Mouse (Mus musculus): ENCODE data around the gene Luzp2.
"Not testable (repeated sequence)": the region's sequence is repeated elsewhere in the genome, so short reads cannot be mapped to it uniquely, and the experiment has no call there.

Gene Luzp2

DNA sequence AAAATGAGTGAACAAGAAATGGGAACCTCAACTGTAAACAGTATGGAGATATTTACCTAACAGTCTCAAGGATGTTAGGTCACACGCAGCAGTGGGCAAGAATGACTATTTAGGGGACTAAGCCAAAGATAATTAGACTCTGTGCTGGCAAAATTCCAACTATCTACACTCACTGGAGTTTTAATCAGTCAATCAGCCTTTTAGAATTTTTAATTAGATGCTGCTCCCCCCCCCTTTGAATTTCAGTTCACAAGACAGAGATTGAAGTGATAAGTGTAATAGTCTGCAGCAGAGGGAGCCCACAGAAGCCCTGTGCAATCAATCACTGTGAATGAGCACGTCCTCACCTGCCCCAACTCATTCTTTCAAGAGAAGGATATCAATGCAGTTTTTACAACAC lies 165.1 kb downstream of the Luzp2 start:
- no peak for DNase-seq (ENCODE audit: low read depth, low spot score)

DNA sequence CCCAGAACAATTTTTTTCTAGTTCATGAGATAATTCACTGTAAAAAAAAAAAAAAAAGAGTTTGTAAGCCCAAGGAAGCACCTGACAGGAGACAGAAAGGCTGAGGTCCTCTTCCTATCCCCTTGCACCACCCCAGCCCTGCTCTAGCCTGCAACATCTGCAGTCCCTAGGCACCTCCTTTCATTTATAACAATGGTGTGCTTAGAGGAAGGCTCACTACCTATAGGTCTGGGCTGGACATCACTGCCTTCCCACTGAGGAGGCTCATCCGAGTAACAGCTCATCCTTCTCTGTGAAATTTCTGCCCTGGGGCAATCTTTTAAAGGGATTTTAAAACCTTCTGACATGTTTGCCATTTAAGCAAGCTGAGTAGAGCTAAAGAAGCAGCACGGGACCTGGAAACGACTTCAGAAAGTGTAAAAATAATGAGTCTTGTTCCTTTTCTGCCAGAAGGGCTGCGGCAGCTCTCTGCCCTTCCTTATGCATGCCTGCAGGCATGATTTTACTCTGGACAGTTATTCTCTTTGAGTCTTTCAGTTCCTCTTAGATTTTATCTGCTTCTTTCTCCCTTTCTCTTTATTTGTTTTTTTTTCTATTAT lies 174.0 kb downstream of the Luzp2 start:
- DNase-seq (ENCODE audit: low read depth, low spot score) = peak; percentile 16

DNA sequence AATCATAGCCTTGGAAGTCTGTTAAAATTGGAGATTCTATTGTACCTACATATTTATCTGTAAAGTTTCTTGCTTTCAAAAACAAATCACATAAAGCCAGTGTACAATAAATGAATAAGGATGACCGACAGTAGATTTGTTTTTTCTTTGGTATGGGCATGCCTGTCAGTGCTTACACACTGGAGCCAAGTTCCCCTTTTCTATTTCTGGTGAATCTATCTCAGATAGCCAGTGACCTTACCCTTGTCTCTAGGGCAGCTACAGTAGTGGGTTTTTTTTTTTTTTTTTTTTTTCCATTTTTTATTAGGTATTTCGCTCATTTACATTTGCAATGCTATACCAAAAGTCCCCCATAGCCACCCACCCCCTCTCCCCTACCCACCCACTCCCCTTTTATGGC lies 298.6 kb downstream of the Luzp2 start:
- not testable (repeated sequence) for DNase-seq (ENCODE audit: low read depth, low spot score)

DNA sequence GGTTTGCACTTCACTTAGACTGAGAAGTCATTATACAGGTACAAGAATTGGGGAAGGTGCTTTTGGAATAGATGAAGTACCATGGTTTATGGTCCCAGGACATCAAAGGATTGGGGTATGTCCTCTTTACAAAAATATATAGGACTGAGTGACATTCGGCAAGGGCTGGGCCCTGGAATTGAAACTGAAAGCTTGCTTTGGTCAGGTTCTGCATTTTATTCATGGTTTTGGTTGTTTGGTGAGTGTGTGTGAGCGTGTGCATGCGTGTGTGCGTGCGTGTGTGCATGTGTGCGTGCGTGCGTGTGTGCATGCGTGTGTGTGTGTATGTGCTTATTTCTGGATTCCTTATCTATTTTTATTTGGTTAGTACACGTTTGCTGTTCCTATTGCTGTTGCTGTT lies 353.6 kb downstream of the Luzp2 start:
- DNase-seq (ENCODE audit: low read depth, low spot score) = no peak

DNA sequence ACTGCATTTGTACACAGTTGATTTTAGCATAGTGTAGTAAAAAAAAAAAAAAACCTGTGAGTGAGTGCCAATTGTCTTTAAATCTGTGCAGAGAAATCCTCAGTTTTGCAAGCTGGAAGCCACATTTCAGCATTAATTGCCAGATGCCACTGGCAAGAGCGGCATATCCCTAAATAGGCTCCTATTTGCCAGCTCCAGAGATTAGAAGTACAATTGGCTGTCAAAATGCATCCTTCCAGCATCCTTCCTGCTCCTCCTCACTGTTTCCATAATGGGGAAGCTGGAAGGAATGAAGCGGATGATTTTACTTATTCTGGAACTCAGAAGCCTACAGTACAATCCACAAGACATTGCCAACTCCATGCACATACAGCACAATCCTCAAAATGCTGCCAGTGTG lies 354.2 kb downstream of the Luzp2 start:
- DNase-seq (ENCODE audit: low read depth, low spot score) = peak; percentile 83

DNA sequence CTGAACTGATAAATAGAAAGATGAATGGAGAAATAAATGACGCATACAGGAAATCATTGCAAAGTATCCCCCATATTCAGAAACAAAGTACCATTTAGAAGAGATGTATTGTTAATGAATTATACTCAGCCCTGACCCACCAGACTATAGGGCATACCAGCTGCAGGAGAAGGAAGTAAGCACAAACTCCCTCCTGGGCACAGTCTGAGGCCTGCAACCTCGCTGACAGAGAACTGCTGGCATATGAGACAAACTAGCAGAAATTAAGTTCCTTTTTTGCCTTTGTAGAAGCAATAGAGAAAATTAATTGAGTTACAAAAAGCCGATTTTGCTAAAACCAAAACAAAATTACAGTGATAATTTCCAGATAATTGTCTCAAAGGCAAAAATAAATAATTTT lies 355.4 kb downstream of the Luzp2 start:
- DNase-seq (ENCODE audit: low read depth, low spot score) = no peak

DNA sequence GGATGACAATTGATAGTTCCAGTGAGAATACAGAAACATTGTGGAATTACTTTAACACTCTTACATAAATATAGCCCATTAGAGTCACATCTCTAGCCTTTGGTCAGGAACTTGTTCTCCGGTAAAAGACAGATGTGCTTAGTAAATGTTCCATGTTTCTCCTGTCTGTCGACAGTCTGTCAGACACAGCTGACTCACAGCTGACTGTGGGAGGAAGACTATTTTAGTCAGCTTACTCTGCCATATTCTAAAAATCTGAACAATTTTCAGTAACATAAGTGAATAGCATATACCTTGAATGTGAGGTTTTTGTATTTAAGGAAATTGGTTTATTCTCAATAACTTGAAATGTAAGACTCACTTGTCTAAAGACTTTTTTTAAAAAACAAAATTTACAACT lies 363.5 kb downstream of the Luzp2 start:
- DNase-seq (ENCODE audit: low read depth, low spot score) = peak; percentile 74

DNA sequence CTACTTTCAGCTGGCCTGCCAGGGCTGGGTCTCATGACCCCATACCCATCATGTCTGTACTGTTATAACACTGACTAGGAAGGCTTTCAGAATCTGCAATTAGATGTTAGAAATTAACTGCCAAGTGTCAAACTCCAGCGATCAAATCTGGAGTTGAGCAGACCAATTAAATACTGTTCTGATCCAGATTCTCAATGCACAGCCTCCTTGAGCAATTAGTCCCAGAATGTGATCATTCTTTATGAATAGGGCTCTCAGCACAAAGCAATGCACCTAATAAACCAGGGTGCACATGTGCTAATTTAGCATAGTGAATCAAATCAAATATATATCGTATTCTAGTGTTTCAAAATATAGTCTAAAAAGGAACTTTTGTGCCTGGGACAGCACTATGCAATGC lies 387.7 kb downstream of the Luzp2 start:
- DNase-seq (ENCODE audit: low read depth, low spot score) = no peak

DNA sequence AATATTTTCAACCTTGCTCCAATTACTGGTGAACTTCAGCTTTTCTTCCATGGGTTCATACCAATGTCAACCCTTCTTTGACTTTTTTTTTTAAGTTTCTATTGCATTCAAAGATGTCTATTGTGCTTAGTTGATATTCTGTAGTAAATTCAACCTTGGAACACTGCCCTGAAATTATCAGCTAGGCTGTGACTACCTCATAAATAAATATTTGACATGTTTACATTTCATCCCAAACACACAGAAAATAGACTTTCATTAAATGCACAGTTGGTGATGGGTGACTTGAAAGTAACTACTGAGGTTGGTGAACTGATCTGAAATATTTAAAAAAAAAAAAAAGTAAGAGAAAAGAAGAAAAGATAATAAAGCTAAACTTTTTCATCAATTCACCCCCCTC lies 394.1 kb downstream of the Luzp2 start:
- no peak for DNase-seq (ENCODE audit: low read depth, low spot score)
